Mouse (Mus musculus): ENCODE measurements around the gene Bok. TPM values are rescaled to one million over a fixed set of nuclear protein-coding genes. Genes with fewer than 3 reads are reported as not detected.

The Bok gene
- total and polyA plus RNA-seq, 3 experiments, result 0.17 TPM; not detected in 2

GRCm38 (mm10) chr1:93726974-93727373, 41.5 kb downstream of the Bok start:
- Histone ChIP-seq H3K9ac (ENCODE audit: control insufficient read depth, low read depth, low read length, poor library complexity, severe bottlenecking) (no peak overlapping the region), H3K79me2 (ENCODE audit: control insufficient read depth, insufficient read depth, low read length, poor library complexity) (no peaks in the 10 kb centered on the region), H3K27me3 (ENCODE audit: control insufficient read depth in 1 of 2, insufficient read depth in 2 of 2, low read length in 2 of 2) (no peaks in the 10 kb centered on the region), H3K27ac (ENCODE audit: control insufficient read depth, low read depth, low read length) (no peak overlapping the region), H3K9me3 (replicated peaks; ENCODE audit: insufficient read depth, low read length) (no peaks in the 10 kb centered on the region), H3K4me1 (ENCODE audit: control insufficient read depth in 1 of 2, insufficient read depth in 2 of 2, low read length in 2 of 2) (no peaks in the 10 kb centered on the region), H3K4me3 (ENCODE audit: control insufficient read depth in 1 of 2, insufficient read depth in 1 of 2, low read depth in 2 of 2, low read length in 2 of 2) (no peak overlapping the region), H3K36me3 (ENCODE audit: control insufficient read depth in 1 of 2, insufficient read depth in 2 of 2, low read length in 2 of 2) (peaks cover 0 to 4% of the 10 kb centered on the region in 2 experiments; a peak in 2 of 4 replicates)
- peak; percentile 77 for DNase-seq (ENCODE audit: low read depth, low spot score)
- TF ChIP-seq MEF2A (IDR thresholded peaks at IDR 0.05; ENCODE audit: extremely low read depth, insufficient replicate concordance, low read depth, low read length, poor library complexity, severe bottlenecking) (no peak), BHLHE40 (IDR thresholded peaks at IDR 0.05; ENCODE audit: borderline replicate concordance, low read depth, low read length) (0 out of 2 replicates have a peak, but pooled peaks have one; percentile 8), SMC3 (IDR thresholded peaks at IDR 0.05; ENCODE audit: low read depth, low read length) (peak; percentile 90), MAZ (IDR thresholded peaks at IDR 0.05; ENCODE audit: low read depth, low read length) (peak; percentile 56; the same call in 1 of the 2 replicates), USF1 (IDR thresholded peaks at IDR 0.05; ENCODE audit: low read depth, low read length) (no peak), MXI1 (IDR thresholded peaks at IDR 0.05; ENCODE audit: low read depth, low read length) (peak; percentile 54), SIN3A (IDR thresholded peaks at IDR 0.05; ENCODE audit: low read length) (peak; percentile 31; the same call in 1 of the 2 replicates), POLR2A (IDR thresholded peaks at IDR 0.05; ENCODE audit: control insufficient read depth in 1 of 2, insufficient read depth in 1 of 2, low read depth in 1 of 2, low read length in 2 of 2, poor library complexity in 1 of 2) (0 out of 4 replicates have a peak, but pooled peaks of 1 of the 2 experiments have one; percentile 4), TCF12 (IDR thresholded peaks at IDR 0.05; ENCODE audit: low read depth, low read length) (no peak), MAX (IDR thresholded peaks at IDR 0.05; ENCODE audit: low read length) (no peak), E2F4 (IDR thresholded peaks at IDR 0.05; ENCODE audit: borderline replicate concordance, low read depth, low read length) (no peak), UBTF (IDR thresholded peaks at IDR 0.05; ENCODE audit: borderline replicate concordance, insufficient read depth, low read depth, low read length) (no peak), ZC3H11A (IDR thresholded peaks at IDR 0.05; ENCODE audit: low read depth, low read length) (peak; percentile 85), CHD2 (IDR thresholded peaks at IDR 0.05; ENCODE audit: low read length) (no peak), RAD21 (IDR thresholded peaks at IDR 0.05; ENCODE audit: low read depth, low read length) (peak; percentile 94), CTCF (IDR thresholded peaks at IDR 0.05 in 2 of 3, conservative IDR thresholded peaks at IDR 0.05 in 1 of 3; ENCODE audit: control insufficient read depth in 1 of 3, insufficient read depth in 1 of 3, low read depth in 2 of 3, low read length in 3 of 3, poor library complexity in 1 of 3, severe bottlenecking in 1 of 3) (peak; percentile 86 to 98 (median 92))

- DNase-seq (ENCODE audit: low read depth, low spot score), result no peak
- Histone ChIP-seq H3K4me3 (ENCODE audit: control insufficient read depth in 1 of 2, insufficient read depth in 1 of 2, low read depth in 2 of 2, low read length in 2 of 2) (no peak overlapping the region), H3K27ac (ENCODE audit: control insufficient read depth, low read depth, low read length) (no peak overlapping the region), H3K36me3 (ENCODE audit: control insufficient read depth in 1 of 2, insufficient read depth in 2 of 2, low read length in 2 of 2) (peaks cover 2 to 4% of the 10 kb centered on the region in 2 experiments; a peak in 3 of 4 replicates), H3K27me3 (ENCODE audit: control insufficient read depth in 1 of 2, insufficient read depth in 2 of 2, low read length in 2 of 2) (no peaks in the 10 kb centered on the region), H3K9ac (ENCODE audit: control insufficient read depth, low read depth, low read length, poor library complexity, severe bottlenecking) (no peak overlapping the region), H3K79me2 (ENCODE audit: control insufficient read depth, insufficient read depth, low read length, poor library complexity) (no peaks in the 10 kb centered on the region; the same call in 1 of the 2 replicates), H3K4me1 (ENCODE audit: control insufficient read depth in 1 of 2, insufficient read depth in 2 of 2, low read length in 2 of 2) (no peaks in the 10 kb centered on the region; a peak in 1 of 4 replicates), H3K9me3 (replicated peaks; ENCODE audit: insufficient read depth, low read length) (no peaks in the 10 kb centered on the region)
- TF ChIP-seq NRF1 (IDR thresholded peaks at IDR 0.05; ENCODE audit: insufficient read depth, low read depth, low read length, poor library complexity, severe bottlenecking) (no peak), MEF2A (IDR thresholded peaks at IDR 0.05; ENCODE audit: extremely low read depth, insufficient replicate concordance, low read depth, low read length, poor library complexity, severe bottlenecking) (no peak), E2F4 (IDR thresholded peaks at IDR 0.05; ENCODE audit: borderline replicate concordance, low read depth, low read length) (no peak), POLR2AphosphoS2 (IDR thresholded peaks at IDR 0.05; ENCODE audit: low read length) (no peak), CHD1 (IDR thresholded peaks at IDR 0.05; ENCODE audit: low read depth, low read length) (no peak), ZNF384 (IDR thresholded peaks at IDR 0.05; ENCODE audit: low read depth, low read length) (no peak), EP300 (IDR thresholded peaks at IDR 0.05; ENCODE audit: low read depth in 1 of 2, low read length in 2 of 2) (no peak), ZKSCAN1 (IDR thresholded peaks at IDR 0.05; ENCODE audit: low read depth, low read length) (no peak), USF2 (IDR thresholded peaks at IDR 0.05; ENCODE audit: borderline replicate concordance in 1 of 2, insufficient read depth in 1 of 2, low read depth in 1 of 2, low read length in 2 of 2) (no peak), ZC3H11A (IDR thresholded peaks at IDR 0.05; ENCODE audit: low read depth, low read length) (no peak), MYB (IDR thresholded peaks at IDR 0.05; ENCODE audit: low read depth, low read length) (no peak), UBTF (IDR thresholded peaks at IDR 0.05; ENCODE audit: borderline replicate concordance, insufficient read depth, low read depth, low read length) (no peak), ELF1 (IDR thresholded peaks at IDR 0.05; ENCODE audit: low read depth, low read length) (no peak), ETS1 (IDR thresholded peaks at IDR 0.05; ENCODE audit: low read depth, low read length) (no peak), HCFC1 (IDR thresholded peaks at IDR 0.05; ENCODE audit: low read depth, low read length) (no peak), MAFK (IDR thresholded peaks at IDR 0.05; ENCODE audit: borderline replicate concordance, low read depth, low read length) (no peak), POLR2AphosphoS5 (IDR thresholded peaks at IDR 0.05; ENCODE audit: borderline replicate concordance, low read depth, low read length) (no peak), SMC3 (IDR thresholded peaks at IDR 0.05; ENCODE audit: low read depth, low read length) (no peak), RAD21 (IDR thresholded peaks at IDR 0.05; ENCODE audit: low read depth, low read length) (no peak), KAT2A (conservative IDR thresholded peaks at IDR 0.05; ENCODE audit: low read depth, low read length) (no peak)
Measured at GRCm38 (mm10) chr1:93731103-93731502, 45.6 kb downstream of the Bok start.

Measured in MEL (cell line).